Mouse (Mus musculus) embryo, embryonic 11.5 days (tissue): ENCODE results near the gene Kansl3.

Source experiments
- DNase-seq: peaks from one replicate; pipeline ENCODE4 v3.0.0-alpha.2; 2012; ENCODE audit warnings: low read depth, low spot score

Kansl3 gene

DNA sequence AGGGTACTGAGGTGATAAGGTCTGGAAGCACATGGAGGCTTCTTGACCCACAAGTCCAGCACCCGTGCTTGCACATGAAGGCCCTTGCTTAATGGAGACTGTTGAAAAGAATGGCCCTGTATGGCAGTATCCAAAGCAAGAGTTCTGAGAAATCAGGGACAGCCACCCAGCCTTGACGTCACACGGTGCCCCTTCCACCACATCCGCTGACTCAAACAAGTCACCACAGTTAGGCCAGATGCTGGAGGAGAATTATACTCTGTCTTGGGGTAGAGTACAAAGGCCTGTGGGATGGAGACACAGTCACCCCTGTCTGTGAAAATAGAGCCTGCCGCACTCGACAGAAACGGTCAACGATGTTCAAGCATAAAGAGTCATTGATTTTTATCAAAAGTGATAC is 75.5 kb downstream of the Kansl3 start:
- DNase-seq: no peak
